Mouse (Mus musculus) thymus, postnatal 14 days (tissue): ENCODE measurements around the gene Klhdc8a.
"Not testable (repeated sequence)": the region's sequence is repeated elsewhere in the genome, so short reads cannot be mapped to it uniquely, and the experiment has no call there.

ENCODE experiments used
- DNase-seq: peaks from one replicate; pipeline ENCODE4 v3.0.0; 2021

The Klhdc8a gene

DNA sequence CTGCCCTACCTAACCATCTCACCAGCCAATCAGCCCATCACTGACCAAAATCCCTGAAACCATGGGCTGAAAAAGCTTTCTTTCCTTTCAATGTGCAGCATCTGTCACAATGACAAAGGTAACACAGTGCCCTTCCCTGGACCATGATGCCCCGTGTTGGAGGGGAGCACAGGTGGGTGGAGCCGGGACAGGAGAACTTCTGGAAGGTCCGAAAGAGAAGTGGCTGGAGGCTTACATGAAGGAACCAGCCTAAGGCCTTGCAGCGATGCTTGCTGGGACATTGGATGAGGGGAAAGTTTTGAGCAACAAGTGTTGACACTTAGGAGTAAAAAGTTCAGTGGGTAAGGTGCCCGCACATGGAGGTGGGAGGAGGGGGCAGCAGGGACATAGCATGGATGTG is 50.0 kb downstream of the Klhdc8a start:
- DNase-seq: no peak

DNA sequence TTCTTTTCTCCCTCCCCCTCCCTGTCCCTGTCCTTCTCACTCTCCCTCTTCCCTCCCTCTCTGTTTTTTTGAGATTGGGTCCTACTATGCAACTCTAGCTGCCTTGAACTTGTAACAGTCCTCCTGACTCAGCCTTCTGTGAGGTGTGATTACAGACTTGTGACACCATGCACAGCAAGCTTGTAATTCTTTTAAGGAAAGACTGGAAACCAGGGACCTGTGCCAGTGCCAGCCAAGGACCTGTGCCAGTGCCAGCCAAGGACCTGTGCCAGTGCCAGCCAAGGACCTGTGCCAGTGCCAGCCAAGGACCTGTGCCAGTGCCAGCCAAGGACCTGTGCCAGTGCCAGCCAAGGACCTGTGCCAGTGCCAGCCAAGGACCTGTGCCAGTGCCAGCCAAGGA is 50.6 kb downstream of the Klhdc8a start:
- DNase-seq: not testable (repeated sequence)

DNA sequence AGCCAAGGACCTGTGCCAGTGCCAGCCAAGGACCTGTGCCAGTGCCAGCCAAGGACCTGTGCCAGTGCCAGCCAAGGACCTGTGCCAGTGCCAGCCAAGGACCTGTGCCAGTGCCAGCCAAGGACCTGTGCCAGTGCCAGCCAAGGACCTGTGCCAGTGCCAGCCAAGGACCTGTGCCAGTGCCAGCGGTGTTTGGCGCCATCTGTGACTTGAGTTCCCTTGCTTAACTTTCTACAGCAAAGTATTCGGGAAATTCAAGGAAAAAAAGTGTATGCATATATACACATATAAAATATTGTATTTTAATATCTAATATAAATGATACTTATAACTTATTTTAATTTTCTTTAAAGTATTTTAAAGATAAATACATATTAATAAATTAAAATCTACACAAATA is 51.2 kb downstream of the Klhdc8a start:
- DNase-seq: not testable (repeated sequence)

DNA sequence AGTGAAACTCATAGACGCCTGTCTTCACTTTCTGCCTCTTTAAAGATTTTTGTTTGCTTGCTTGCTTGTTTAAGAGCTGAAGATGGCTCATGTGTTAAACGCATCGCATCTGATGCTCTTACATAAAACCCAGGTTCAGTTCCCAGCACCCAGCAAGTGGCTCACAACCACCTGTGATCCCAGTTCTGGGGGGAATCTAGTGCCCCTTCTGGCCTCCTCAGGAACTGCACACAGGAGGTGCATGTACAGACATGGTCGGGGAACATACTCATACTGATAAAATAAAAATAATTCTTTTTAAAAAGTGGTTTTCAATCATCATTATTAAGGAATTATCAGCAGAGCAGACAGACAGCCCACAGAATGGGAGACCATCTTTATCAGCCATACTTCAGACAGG is 52.6 kb downstream of the Klhdc8a start:
- no peak for DNase-seq

DNA sequence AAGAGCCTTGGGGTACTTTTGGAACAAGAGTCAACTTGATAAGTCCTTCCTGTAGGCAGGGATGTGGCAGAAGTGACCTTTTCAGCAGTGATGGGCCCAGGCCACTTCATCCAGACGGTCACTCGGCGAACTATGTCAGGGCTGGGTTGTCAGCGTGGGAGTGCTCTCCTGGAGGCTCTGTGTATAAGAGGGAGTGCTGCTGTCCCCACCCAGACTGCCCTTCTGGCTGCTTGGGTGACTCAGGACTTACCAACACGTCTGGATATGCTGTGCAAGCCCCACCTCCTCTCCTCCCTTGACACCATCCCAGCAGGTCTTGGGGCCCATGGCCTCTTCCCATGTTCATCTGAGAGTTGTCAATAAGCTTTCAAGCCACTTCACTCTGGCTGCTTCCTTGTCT is 55.0 kb downstream of the Klhdc8a start:
- DNase-seq: no peak

DNA sequence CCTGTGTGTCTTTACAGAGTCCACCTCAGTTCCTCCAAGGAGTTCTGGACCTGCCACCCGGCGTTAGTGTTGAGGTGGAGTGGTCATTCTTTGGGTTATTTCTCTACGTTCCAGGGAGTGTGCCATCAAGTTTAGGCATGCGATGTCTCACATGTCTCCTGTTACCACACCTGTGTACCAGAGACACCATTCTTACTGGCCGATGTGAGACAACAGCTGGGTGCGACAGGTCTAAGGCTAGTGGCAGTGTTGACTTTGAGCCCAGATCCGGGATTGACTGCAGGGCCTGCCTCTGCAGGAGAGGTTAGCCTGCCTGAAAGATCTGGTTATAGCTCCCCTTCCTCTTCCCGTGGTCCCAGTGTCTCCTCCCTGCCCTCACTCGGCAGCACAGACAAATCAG is 55.8 kb downstream of the Klhdc8a start:
- no peak for DNase-seq

DNA sequence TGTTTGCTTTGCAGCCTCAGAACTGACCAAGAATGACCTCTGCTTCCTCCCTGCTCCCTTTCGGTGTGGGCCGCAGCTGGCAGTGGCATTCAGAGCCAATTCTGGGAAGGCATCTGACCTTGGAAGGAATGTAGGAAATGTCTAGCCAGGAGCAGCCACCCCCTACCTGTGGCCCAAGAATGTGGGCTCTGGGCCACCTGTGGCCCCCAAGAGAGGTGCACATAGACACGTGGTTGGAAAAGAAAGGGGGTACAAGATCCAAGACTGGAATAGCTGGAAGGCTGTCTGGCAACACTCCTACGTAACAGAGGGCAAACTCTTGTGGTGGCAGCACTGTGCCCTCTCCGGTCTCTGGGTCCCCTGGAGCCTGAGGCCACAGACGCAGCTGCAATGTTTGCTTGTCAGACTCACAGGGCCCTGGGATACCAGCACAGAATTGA is 56.8 kb downstream of the Klhdc8a start:
- no peak for DNase-seq

DNA sequence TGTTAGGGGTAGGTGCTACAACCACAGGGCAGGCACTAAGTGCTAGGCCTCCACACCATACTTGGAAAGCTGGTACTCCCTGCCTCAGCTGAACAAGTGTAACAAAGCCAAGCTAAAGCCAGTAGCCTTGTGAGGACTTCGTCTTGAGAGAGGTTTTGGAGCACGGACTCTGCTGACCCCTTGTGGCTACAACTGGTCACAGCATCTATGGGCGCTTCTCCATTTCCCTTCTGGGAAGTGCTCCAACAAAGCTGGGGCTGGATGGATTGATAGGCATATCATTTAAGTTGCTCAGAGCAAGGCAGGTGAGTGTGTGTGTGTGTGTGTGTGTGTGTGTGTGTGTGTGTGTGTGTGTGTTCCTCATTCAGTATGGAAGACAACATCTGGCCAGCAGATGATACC is 57.4 kb downstream of the Klhdc8a start:
- peak; percentile 79 for DNase-seq

DNA sequence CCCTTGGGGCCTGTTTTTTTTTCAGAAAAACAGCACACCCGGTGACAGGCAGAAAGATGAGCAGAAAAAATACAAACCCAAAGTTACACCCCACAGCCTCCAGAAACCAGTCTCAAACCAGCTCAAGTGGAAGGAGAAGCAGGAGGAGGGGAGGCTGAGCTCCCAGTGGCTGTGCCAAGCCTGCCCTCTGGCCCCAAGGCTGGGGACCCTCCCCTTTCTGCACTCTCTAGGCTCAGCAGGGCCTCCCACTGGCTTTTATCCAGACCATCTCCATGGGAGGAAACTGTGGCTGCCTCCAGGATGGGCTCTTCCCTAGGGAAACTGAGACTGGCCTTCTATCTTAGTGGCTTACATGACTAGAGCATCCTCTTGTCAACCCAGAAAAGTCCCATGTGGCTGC is 58.4 kb downstream of the Klhdc8a start:
- DNase-seq: no peak
